Mouse (Mus musculus) embryonic facial prominence, embryonic 14.5 days (tissue): ENCODE data around the gene Spag5. TPM values are rescaled to one million over a fixed set of nuclear protein-coding genes. Genes with fewer than 3 reads are reported as not detected.
A peak's percentile ranks its signal among the peaks of the same experiment; 100 is the strongest.

Experiments
- ATAC-seq: fragments of 200-750 bp; cut with Nextera tagmentation; 2 replicates; pipeline ENCODE4 v1.8.0; 2017; ENCODE audit warnings: low read depth, moderate number of reproducible peaks, moderate TSS enrichment
- DNase-seq: peaks from one replicate; pipeline ENCODE4 v3.0.0-alpha.2; 2015; ENCODE audit warnings: low spot score
- H3K27ac ChIP-seq: fragments of 300-500 bp; sonication (generic); replicated peaks from 2 replicates; pipeline ENCODE4 v1.5.1; 2014; ENCODE audit warnings: low read depth, mild to moderate bottlenecking, low read length, moderate library complexity
- H3K27me3 ChIP-seq: fragments of 300-500 bp; sonication (generic); replicated peaks from 2 replicates; pipeline ENCODE4 v1.6.1; 2014; ENCODE audit warnings: low read length; ENCODE audit not compliant: control insufficient read depth, insufficient read depth
- H3K36me3 ChIP-seq: fragments of 300-500 bp; sonication (generic); 2 replicates; pipeline ENCODE4 v1.6.1; 2014; ENCODE audit warnings: low read length, mixed read lengths; ENCODE audit not compliant: control insufficient read depth, insufficient read depth
- H3K4me1 ChIP-seq: fragments of 300-500 bp; sonication (generic); 2 replicates; pipeline ENCODE4 v1.6.1; 2014; ENCODE audit warnings: antibody characterized with exemption, low read length; ENCODE audit not compliant: control insufficient read depth, insufficient read depth
- H3K4me2 ChIP-seq: fragments of 300-500 bp; sonication (generic); 2 replicates; pipeline ENCODE4 v1.6.1; 2014; ENCODE audit warnings: low read depth, mild to moderate bottlenecking, low read length, moderate library complexity, mixed read lengths
- H3K4me3 ChIP-seq: fragments of 300-500 bp; sonication (generic); 2 replicates; pipeline ENCODE4 v1.5.1; 2014; ENCODE audit warnings: low read depth, mild to moderate bottlenecking, low read length
- H3K9ac ChIP-seq: fragments of 300-500 bp; sonication (generic); 2 replicates; pipeline ENCODE4 v1.6.1; 2014; ENCODE audit warnings: low read depth, mild to moderate bottlenecking, low read length, moderate library complexity, mixed read lengths
- H3K9me3 ChIP-seq: fragments of 300-500 bp; sonication (generic); 2 replicates; pipeline ENCODE4 v1.6.1; 2016; ENCODE audit warnings: low read length; ENCODE audit not compliant: control insufficient read depth
- WGBS: fragments of 180-500 bp; shearing (Covaris S2); extraction: QIAGEN DNeasy Blood & Tissue Kit; methylation state at CpG from one replicate; pipeline ENCODE4 v1.1.7; 2014; 5-methylcytosine and 5-hydroxymethylcytosine counted together
- polyA plus RNA-seq: library from polyadenylated mRNA; unstranded; fragments of >200 nt; fragmentation: Nextera tagmentation; extraction: Ambion mirVana; gene quantifications from 2 replicates; pipeline ENCODE4 v1.2.1, GENCODE M21; 2014

Spag5 gene
- polyA plus RNA-seq, 1 experiment from 2014 or later, result 23.8 TPM

- ATAC-seq (peak; percentile 98), DNase-seq (peak; percentile 97)
- Histone ChIP-seq H3K27ac (peak within 1 kb of the TSS; percentile 71; the same call in 1 of the 2 replicates), H3K4me3 (peak within 1 kb of the TSS; percentile 70), H3K4me1 (peaks cover 11% of the 10 kb centered on the region), H3K4me2 (peak within 1 kb of the TSS; percentile 86), H3K9me3 (no peaks in the 10 kb centered on the region), H3K9ac (peak within 1 kb of the TSS; percentile 77), H3K27me3 (no peaks in the 10 kb centered on the region), H3K36me3 (0 out of 2 replicates have a peak, but pooled peaks cover 4% of the 10 kb centered on the region)
- WGBS, result 13% methylated on average over 37 of the region's 37 CpGs
Measured at GRCm38 (mm10) chr11:78327634-78328511, 26.5 kb downstream of the Spag5 start, which contains the start of gene Pigs. Pigs (plus strand) TSS chr11:78328415.

GRCm38 (mm10) chr11:78328512-78329056 is 27.3 kb downstream of the Spag5 start:
- Histone ChIP-seq H3K4me1 (0 out of 2 replicates have a peak, but pooled peaks cover 4% of the 10 kb centered on the region), H3K27me3 (no peaks in the 10 kb centered on the region), H3K27ac (peak overlapping the region; percentile 71; the same call in 1 of the 2 replicates), H3K4me3 (peak overlapping the region; percentile 70), H3K9me3 (no peaks in the 10 kb centered on the region), H3K36me3 (0 out of 2 replicates have a peak, but pooled peaks cover 9% of the 10 kb centered on the region), H3K4me2 (peak overlapping the region; percentile 86), H3K9ac (peak overlapping the region; percentile 77)
- peak; percentile 75 for ATAC-seq
- no peak for DNase-seq
- 3% methylated on average over 24 of the region's 41 CpGs for WGBS

- 97% methylated on average over 12 of the region's 12 CpGs for WGBS
- no peak overlapping the region for H3K9ac ChIP-seq
- H3K27ac ChIP-seq, result no peak overlapping the region
- H3K9me3 ChIP-seq, result no peaks in the 10 kb centered on the region
- H3K4me3 ChIP-seq, result no peak overlapping the region
- H3K36me3 ChIP-seq, result peaks cover 45% of the 10 kb centered on the region
- DNase-seq, result no peak
- H3K4me1 ChIP-seq, result 0 out of 2 replicates have a peak, but pooled peaks cover 4% of the 10 kb centered on the region
- no peak for ATAC-seq
- H3K4me2 ChIP-seq, result no peak overlapping the region
- no peaks in the 10 kb centered on the region for H3K27me3 ChIP-seq
Measured at GRCm38 (mm10) chr11:78332676-78333075, 31.3 kb downstream of the Spag5 start.

GRCm38 (mm10) chr11:78333992-78334391 is 32.7 kb downstream of the Spag5 start:
- H3K9ac ChIP-seq, result no peak overlapping the region
- 87% methylated on average over 5 of the region's 5 CpGs for WGBS
- ATAC-seq (no peak), DNase-seq (no peak)
- no peak overlapping the region for H3K4me2 ChIP-seq
- H3K9me3 ChIP-seq, result no peaks in the 10 kb centered on the region
- H3K4me1 ChIP-seq, result 0 out of 2 replicates have a peak, but pooled peaks cover 3% of the 10 kb centered on the region
- no peak overlapping the region for H3K4me3 ChIP-seq
- H3K27ac ChIP-seq, result no peak overlapping the region
- H3K36me3 ChIP-seq, result peaks cover 56% of the 10 kb centered on the region
- no peaks in the 10 kb centered on the region for H3K27me3 ChIP-seq

GRCm38 (mm10) chr11:78337040-78337439 is 35.7 kb downstream of the Spag5 start:
- Histone ChIP-seq H3K9ac (no peak overlapping the region), H3K36me3 (peaks cover 67% of the 10 kb centered on the region), H3K27me3 (no peaks in the 10 kb centered on the region), H3K4me1 (no peaks in the 10 kb centered on the region), H3K27ac (no peak overlapping the region), H3K4me2 (no peak overlapping the region), H3K9me3 (no peaks in the 10 kb centered on the region), H3K4me3 (no peak overlapping the region)
- ATAC-seq (no peak), DNase-seq (no peak)
- WGBS, result 94% methylated on average over 8 of the region's 8 CpGs

GRCm38 (mm10) chr11:78341702-78342101 is 40.4 kb downstream of the Spag5 start:
- 84% methylated on average over 12 of the region's 12 CpGs for WGBS
- Histone ChIP-seq H3K9me3 (no peaks in the 10 kb centered on the region), H3K4me2 (no peak overlapping the region), H3K36me3 (peaks cover 31% of the 10 kb centered on the region), H3K27ac (no peak overlapping the region), H3K4me1 (peaks cover 21% of the 10 kb centered on the region), H3K9ac (no peak overlapping the region), H3K4me3 (no peak overlapping the region), H3K27me3 (no peaks in the 10 kb centered on the region)
- DNase-seq, result no peak
- no peak for ATAC-seq

- Histone ChIP-seq H3K36me3 (peaks cover 30% of the 10 kb centered on the region), H3K27me3 (no peaks in the 10 kb centered on the region), H3K4me1 (peaks cover 21% of the 10 kb centered on the region), H3K9ac (peak within 1 kb of the TSS; percentile 86), H3K27ac (peak within 1 kb of the TSS; percentile 82), H3K9me3 (no peaks in the 10 kb centered on the region), H3K4me3 (peak within 1 kb of the TSS; percentile 84), H3K4me2 (peak within 1 kb of the TSS; percentile 66)
- WGBS, result 1% methylated on average over 29 of the region's 66 CpGs
- ATAC-seq (peak; percentile 87), DNase-seq (peak; percentile 91)
Measured at GRCm38 (mm10) chr11:78343381-78344327, 42.3 kb downstream of the Spag5 start, which contains the start of gene Unc119. Unc119 (plus strand) TSS chr11:78343482.
